In the genomic region with DNA sequence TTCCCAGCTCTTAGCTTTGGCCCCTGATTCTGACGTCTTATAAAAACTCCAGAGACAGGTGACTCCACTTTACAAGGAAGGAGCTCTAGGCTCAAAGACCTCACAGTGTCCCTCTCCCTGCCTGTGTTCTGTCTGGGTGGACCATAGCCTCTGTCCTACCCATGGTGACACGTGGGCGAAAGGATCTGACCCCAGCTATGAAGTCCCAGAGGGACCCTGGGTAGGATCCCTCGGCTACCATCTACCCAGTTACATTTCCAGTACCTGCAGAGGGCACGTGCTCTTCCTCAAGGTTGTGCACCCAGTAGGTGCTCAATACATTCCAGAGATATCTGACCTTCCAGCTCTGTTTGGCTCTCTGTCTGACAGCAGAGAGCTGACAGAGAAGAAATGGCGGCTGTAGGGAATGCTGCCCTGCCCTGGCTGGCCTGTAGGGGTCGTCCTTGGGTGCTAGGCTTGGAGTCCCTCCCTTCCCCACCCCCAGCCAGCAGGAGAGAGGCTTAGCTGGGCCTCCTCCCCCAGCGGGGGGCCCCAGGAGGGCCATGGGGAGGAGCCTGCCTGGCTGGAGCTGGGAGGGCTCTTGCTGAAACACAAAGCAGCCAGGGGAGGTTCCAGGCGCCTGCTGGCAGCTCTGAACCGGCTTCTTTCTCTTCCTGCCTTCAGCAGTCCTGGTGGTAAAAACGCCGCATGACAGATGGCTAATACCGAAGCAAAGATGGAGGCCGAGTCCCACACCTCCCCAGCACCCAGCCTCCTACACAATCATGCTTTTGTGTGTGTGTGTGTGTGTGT, we compare ENCODE assay signal across 8 mouse cellular contexts. TPM values are rescaled to one million over a fixed set of nuclear protein-coding genes. Genes with fewer than 3 reads are reported as not detected.
DNase-seq lines count a peak whose midpoint lies in the region; ATAC-seq and TF ChIP-seq lines count a peak whose summit lies in the region.

No protein-coding gene starts in this region.

- CTCF ChIA-PET in Patski (lab: Charles Lee), result interaction anchor here (0.6 to 1.4 kb wide), 5 partner anchors 10 to 102 kb away, joined by 3 to 7 read pairs (median 3); no protein-coding TSS in a partner anchor

- H3K9me3 ChIP-seq in hindbrain, embryonic 15.5 days, result no peaks in the 10 kb centered on the region

- TF ChIP-seq CTCF in Patski (IDR thresholded peaks at IDR 0.05), result no peak

- in situ Hi-C loops in Patski (cut with MboI; ENCODE audit: low pct_unique_long_range_greater_than_20kb), result no loop called here

- peak overlapping the region; percentile 22 for H3K4me2 ChIP-seq in hindbrain, embryonic 15.5 days

- POLR2A ChIA-PET in Patski (lab: Charles Lee), result interaction anchor here (0.7 kb wide), 1 partner anchor 395 kb away, joined by 3 read pairs; no protein-coding TSS in a partner anchor

- H3K36me3 ChIP-seq in hindbrain, embryonic 15.5 days, result no peaks in the 10 kb centered on the region

- peak; percentile 38 for DNase-seq in Patski (ENCODE audit: low read depth, low spot score)
- DNase-seq in cerebellum, postnatal 25 days, result peak; percentile 23 to 55
- peak; percentile 30 to 39 for DNase-seq in frontal cortex, postnatal 36 days (ENCODE audit: low spot score in 2 of 2)
- peak; percentile 33 for DNase-seq in left cerebral cortex, adult 11 months (ENCODE audit: low spot score)
- peak; percentile 94 to 96 for DNase-seq in lung, postnatal 4 days
- DNase-seq in retina, postnatal 7 days (ENCODE audit: low read depth, low spot score), result peak; percentile 93
- peak; percentile 54 for DNase-seq in urinary bladder, adult 2 months (ENCODE audit: low spot score)

- peak; percentile 55 for ATAC-seq in Patski
- peak; percentile 80 for ATAC-seq in hindbrain, embryonic 15.5 days (ENCODE audit: low FRiP score, low read depth)

- peak overlapping the region; percentile 20 for H3K27ac ChIP-seq in hindbrain, embryonic 15.5 days (replicated peaks)

- H3K4me3 ChIP-seq in hindbrain, embryonic 15.5 days, result no peak overlapping the region

- H3K9ac ChIP-seq in hindbrain, embryonic 15.5 days, result no peak overlapping the region

- H3K4me1 ChIP-seq in hindbrain, embryonic 15.5 days (replicated peaks), result peaks cover 11% of the 10 kb centered on the region

- no peaks in the 10 kb centered on the region for H3K27me3 ChIP-seq in Patski
- H3K27me3 ChIP-seq in hindbrain, embryonic 15.5 days, result no peaks in the 10 kb centered on the region

- WGBS in hindbrain, embryonic 15.5 days, result 24% methylated on average over 14 of the region's 14 CpGs

RNA-seq across cellular contexts. Expression of a gene that starts 52.6 kb away (rescaled TPM):
- polyA plus RNA-seq in Patski (2021), result 18.6 TPM
- 14.7 and 15.3 TPM in 2 replicates for polyA plus RNA-seq in hindbrain, embryonic 15.5 days (2015; fragmentation: Nextera tagmentation; extraction: Ambion mirVana)
- polyA plus RNA-seq in urinary bladder, adult 2 months (2012; rRNA removed), result 22.3 and 22.4 TPM in 2 replicates

Comparison
In these comparisons a context has a peak if more than half of its experiments do, and no peak if none do; other contexts are left out.
1. DNase-seq: peak in every context shown above with its lines; median percentile 95 in lung, postnatal 4 days; 93 in retina, postnatal 7 days; 54 in urinary bladder, adult 2 months; 39 in cerebellum, postnatal 25 days; 38 in Patski; 34 in frontal cortex, postnatal 36 days; 33 in left cerebral cortex, adult 11 months.